Mouse (Mus musculus): ENCODE results near the gene Ftsj1. TPM values are rescaled to one million over a fixed set of nuclear protein-coding genes. Genes with fewer than 3 reads are reported as not detected.

Ftsj1 gene
- polyA plus RNA-seq, 1 experiment from 2014 or later, result 35.1 TPM

DNA sequence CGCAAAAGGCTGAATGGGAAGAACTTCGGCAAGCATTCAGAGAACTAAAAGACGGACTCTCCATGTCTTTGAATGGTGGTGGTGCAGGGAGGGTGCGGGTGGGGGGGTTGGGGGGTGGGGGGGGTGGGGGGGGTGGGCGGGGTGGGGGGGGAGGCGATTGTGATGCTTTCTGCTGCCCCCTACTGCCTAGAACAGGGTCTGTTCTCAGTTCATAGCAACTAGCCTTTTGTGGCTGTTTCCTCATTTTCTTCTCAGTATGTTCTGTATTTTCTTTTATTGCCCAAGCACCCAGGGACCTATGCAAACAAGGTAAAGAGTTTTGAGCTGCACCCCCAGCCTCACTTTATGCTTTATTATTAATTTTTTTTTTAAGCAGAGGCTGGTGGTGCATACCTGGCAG is 3.6 kb upstream of the Ftsj1 start:
- Histone ChIP-seq H3K27me3 (ENCODE audit: control insufficient read depth, insufficient read depth, low read length) (no peaks in the 10 kb centered on the region), H3K9me3 (replicated peaks; ENCODE audit: control insufficient read depth, low read length) (no peaks in the 10 kb centered on the region), H3K4me1 (ENCODE audit: control insufficient read depth, insufficient read depth, low read length) (0 out of 2 replicates have a peak, but pooled peaks cover 3% of the 10 kb centered on the region), H3K4me3 (replicated peaks; ENCODE audit: low read length) (no peak overlapping the region), H3K4me2 (ENCODE audit: low read depth, low read length) (no peak overlapping the region), H3K36me3 (ENCODE audit: control insufficient read depth, insufficient read depth, low read length) (no peaks in the 10 kb centered on the region), H3K27ac (ENCODE audit: low read length) (no peak overlapping the region), H3K9ac (ENCODE audit: low read length) (no peak overlapping the region)
- ATAC-seq (ENCODE audit: insufficient read depth, low FRiP score), result no peak
- WGBS, result 45% methylated on average over 5 of the region's 6 CpGs

DNA sequence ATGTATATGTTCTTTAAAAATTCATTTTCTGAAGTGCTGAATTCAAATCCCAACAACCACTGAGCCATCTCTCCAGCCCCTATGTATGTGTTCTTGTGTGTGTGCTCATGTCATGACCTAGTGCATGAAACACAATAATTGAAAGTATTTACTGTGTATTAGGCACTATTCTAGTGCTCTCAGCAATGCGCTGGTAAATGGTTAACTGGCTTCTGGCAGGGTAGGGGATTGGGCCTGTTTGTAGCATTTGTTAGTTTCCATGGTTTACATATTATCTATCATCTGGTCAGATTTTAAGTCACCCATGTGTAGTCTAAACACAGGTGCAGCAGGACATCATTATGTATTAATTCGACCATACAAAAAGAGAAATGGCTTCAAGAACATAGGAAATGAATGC is 1.5 kb upstream of the Ftsj1 start:
- Histone ChIP-seq H3K27me3 (ENCODE audit: control insufficient read depth, insufficient read depth, low read length) (no peaks in the 10 kb centered on the region), H3K9ac (ENCODE audit: low read length) (no peak overlapping the region), H3K27ac (ENCODE audit: low read length) (no peak overlapping the region), H3K36me3 (ENCODE audit: control insufficient read depth, insufficient read depth, low read length) (no peaks in the 10 kb centered on the region), H3K4me3 (replicated peaks; ENCODE audit: low read length) (no peak overlapping the region), H3K4me1 (ENCODE audit: control insufficient read depth, insufficient read depth, low read length) (0 out of 2 replicates have a peak, but pooled peaks cover 3% of the 10 kb centered on the region), H3K9me3 (replicated peaks; ENCODE audit: control insufficient read depth, low read length) (no peaks in the 10 kb centered on the region), H3K4me2 (ENCODE audit: low read depth, low read length) (no peak overlapping the region)
- 65% methylated on average over 2 of the region's 2 CpGs for WGBS
- no peak for ATAC-seq (ENCODE audit: insufficient read depth, low FRiP score)

GRCm38 (mm10) chrX:8251789-8252333 is 345 bp downstream of the Ftsj1 start:
- Histone ChIP-seq H3K4me3 (replicated peaks; ENCODE audit: low read length) (peak overlapping the region; percentile 65), H3K27me3 (ENCODE audit: control insufficient read depth, insufficient read depth, low read length) (no peaks in the 10 kb centered on the region), H3K4me2 (ENCODE audit: low read depth, low read length) (peak overlapping the region; percentile 62), H3K4me1 (ENCODE audit: control insufficient read depth, insufficient read depth, low read length) (0 out of 2 replicates have a peak, but pooled peaks cover 3% of the 10 kb centered on the region), H3K36me3 (ENCODE audit: control insufficient read depth, insufficient read depth, low read length) (no peaks in the 10 kb centered on the region), H3K9me3 (replicated peaks; ENCODE audit: control insufficient read depth, low read length) (no peaks in the 10 kb centered on the region), H3K9ac (ENCODE audit: low read length) (peak overlapping the region; percentile 76), H3K27ac (ENCODE audit: low read length) (no peak overlapping the region)
- ATAC-seq (ENCODE audit: insufficient read depth, low FRiP score), result peak; percentile 24; the same call in 1 of the 2 replicates
- WGBS, result 18% methylated on average over 18 of the region's 18 CpGs

GRCm38 (mm10) chrX:8248542-8249120 is 3.6 kb downstream of the Ftsj1 start:
- Histone ChIP-seq H3K9ac (ENCODE audit: low read length) (no peak overlapping the region), H3K36me3 (ENCODE audit: control insufficient read depth, insufficient read depth, low read length) (no peaks in the 10 kb centered on the region), H3K4me1 (ENCODE audit: control insufficient read depth, insufficient read depth, low read length) (0 out of 2 replicates have a peak, but pooled peaks cover 3% of the 10 kb centered on the region), H3K9me3 (replicated peaks; ENCODE audit: control insufficient read depth, low read length) (no peaks in the 10 kb centered on the region), H3K27ac (ENCODE audit: low read length) (no peak overlapping the region), H3K4me2 (ENCODE audit: low read depth, low read length) (no peak overlapping the region), H3K4me3 (replicated peaks; ENCODE audit: low read length) (no peak overlapping the region), H3K27me3 (ENCODE audit: control insufficient read depth, insufficient read depth, low read length) (no peaks in the 10 kb centered on the region)
- ATAC-seq (ENCODE audit: insufficient read depth, low FRiP score), result no peak
- 84% methylated on average over 8 of the region's 8 CpGs for WGBS

GRCm38 (mm10) chrX:8247680-8248079 is 4.5 kb downstream of the Ftsj1 start:
- 80% methylated on average over 2 of the region's 2 CpGs for WGBS
- H3K27me3 ChIP-seq (ENCODE audit: control insufficient read depth, insufficient read depth, low read length), result no peaks in the 10 kb centered on the region
- 0 out of 2 replicates have a peak, but pooled peaks cover 3% of the 10 kb centered on the region for H3K4me1 ChIP-seq (ENCODE audit: control insufficient read depth, insufficient read depth, low read length)
- H3K36me3 ChIP-seq (ENCODE audit: control insufficient read depth, insufficient read depth, low read length), result no peaks in the 10 kb centered on the region
- no peak overlapping the region for H3K9ac ChIP-seq (ENCODE audit: low read length)
- no peak overlapping the region for H3K27ac ChIP-seq (ENCODE audit: low read length)
- H3K9me3 ChIP-seq (replicated peaks; ENCODE audit: control insufficient read depth, low read length), result no peaks in the 10 kb centered on the region
- no peak overlapping the region for H3K4me3 ChIP-seq (replicated peaks; ENCODE audit: low read length)
- H3K4me2 ChIP-seq (ENCODE audit: low read depth, low read length), result no peak overlapping the region
- ATAC-seq (ENCODE audit: insufficient read depth, low FRiP score), result no peak

GRCm38 (mm10) chrX:8238804-8239395 is 13.3 kb downstream of the Ftsj1 start:
- Histone ChIP-seq H3K4me3 (replicated peaks; ENCODE audit: low read length) (no peak overlapping the region), H3K27ac (ENCODE audit: low read length) (no peak overlapping the region), H3K9ac (ENCODE audit: low read length) (no peak overlapping the region), H3K4me2 (ENCODE audit: low read depth, low read length) (no peak overlapping the region), H3K36me3 (ENCODE audit: control insufficient read depth, insufficient read depth, low read length) (no peaks in the 10 kb centered on the region), H3K4me1 (ENCODE audit: control insufficient read depth, insufficient read depth, low read length) (no peaks in the 10 kb centered on the region), H3K9me3 (replicated peaks; ENCODE audit: control insufficient read depth, low read length) (no peaks in the 10 kb centered on the region), H3K27me3 (ENCODE audit: control insufficient read depth, insufficient read depth, low read length) (no peaks in the 10 kb centered on the region)
- no peak for ATAC-seq (ENCODE audit: insufficient read depth, low FRiP score)
- 68% methylated on average over 13 of the region's 13 CpGs for WGBS

DNA sequence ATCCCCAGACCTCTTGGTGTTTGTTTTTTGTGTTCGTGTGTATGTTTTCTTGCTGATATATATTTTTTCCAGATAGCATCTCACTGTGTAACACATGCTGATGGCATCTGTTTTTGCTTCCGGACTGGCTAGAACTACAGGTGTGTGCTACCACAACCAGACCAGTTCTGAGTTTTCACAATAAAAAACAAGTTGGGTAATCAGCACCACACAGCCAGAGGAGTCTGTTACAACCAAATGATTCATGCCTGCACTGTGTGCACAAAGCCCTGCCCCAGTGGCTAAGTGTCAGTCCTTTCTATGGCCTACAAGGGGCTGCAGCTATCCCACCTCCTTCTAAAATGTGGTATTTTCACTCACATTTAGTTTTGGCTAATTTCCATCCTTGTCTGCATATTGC is 15.5 kb downstream of the Ftsj1 start:
- no peak for ATAC-seq (ENCODE audit: insufficient read depth, low FRiP score)
- H3K9me3 ChIP-seq (replicated peaks; ENCODE audit: control insufficient read depth, low read length), result no peaks in the 10 kb centered on the region

GRCm38 (mm10) chrX:8233602-8234001 is 18.6 kb downstream of the Ftsj1 start:
- Histone ChIP-seq H3K9ac (ENCODE audit: low read length) (no peak overlapping the region), H3K27me3 (ENCODE audit: control insufficient read depth, insufficient read depth, low read length) (no peaks in the 10 kb centered on the region), H3K4me2 (ENCODE audit: low read depth, low read length) (no peak overlapping the region), H3K4me3 (replicated peaks; ENCODE audit: low read length) (no peak overlapping the region), H3K36me3 (ENCODE audit: control insufficient read depth, insufficient read depth, low read length) (no peaks in the 10 kb centered on the region), H3K4me1 (ENCODE audit: control insufficient read depth, insufficient read depth, low read length) (no peaks in the 10 kb centered on the region), H3K27ac (ENCODE audit: low read length) (no peak overlapping the region), H3K9me3 (replicated peaks; ENCODE audit: control insufficient read depth, low read length) (no peaks in the 10 kb centered on the region)
- WGBS, result 86% methylated on average over 3 of the region's 3 CpGs
- ATAC-seq (ENCODE audit: insufficient read depth, low FRiP score), result no peak

More for the DNA sequence above, 15.5 kb downstream of the Ftsj1 start:
- WGBS, result 68% methylated on average over 2 of the region's 2 CpGs
- H3K27me3 ChIP-seq (ENCODE audit: control insufficient read depth, insufficient read depth, low read length), result no peaks in the 10 kb centered on the region
- H3K4me2 ChIP-seq (ENCODE audit: low read depth, low read length), result no peak overlapping the region
- no peaks in the 10 kb centered on the region for H3K4me1 ChIP-seq (ENCODE audit: control insufficient read depth, insufficient read depth, low read length)
- H3K4me3 ChIP-seq (replicated peaks; ENCODE audit: low read length), result no peak overlapping the region
- no peak overlapping the region for H3K9ac ChIP-seq (ENCODE audit: low read length)
- H3K36me3 ChIP-seq (ENCODE audit: control insufficient read depth, insufficient read depth, low read length), result no peaks in the 10 kb centered on the region
- no peak overlapping the region for H3K27ac ChIP-seq (ENCODE audit: low read length)

DNA sequence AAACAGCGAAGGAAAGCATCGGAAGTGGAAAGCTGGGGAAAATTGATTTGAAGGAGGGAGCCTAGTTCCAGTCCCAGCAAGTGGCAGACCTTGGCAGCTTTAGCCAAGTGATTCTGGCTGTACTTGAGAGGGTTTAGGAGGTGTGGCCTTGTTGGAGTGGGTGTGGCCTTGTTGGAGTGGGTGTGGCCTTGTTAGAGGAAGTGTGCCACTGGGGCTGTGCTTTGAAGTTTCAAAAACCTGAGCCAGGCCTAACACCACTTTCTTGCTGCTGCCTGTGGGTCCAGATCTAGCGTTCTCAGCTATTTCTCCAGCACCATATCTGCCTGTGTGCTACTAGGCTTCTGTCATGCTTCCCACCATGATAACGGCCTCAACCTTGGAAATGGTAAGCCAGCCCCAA is 21.9 kb downstream of the Ftsj1 start:
- 80% methylated on average over 4 of the region's 4 CpGs for WGBS

More for the DNA sequence above, 21.9 kb downstream of the Ftsj1 start:
- Histone ChIP-seq H3K4me2 (ENCODE audit: low read depth, low read length) (no peak overlapping the region), H3K27me3 (ENCODE audit: control insufficient read depth, insufficient read depth, low read length) (no peaks in the 10 kb centered on the region), H3K4me3 (replicated peaks; ENCODE audit: low read length) (no peak overlapping the region), H3K36me3 (ENCODE audit: control insufficient read depth, insufficient read depth, low read length) (no peaks in the 10 kb centered on the region), H3K9ac (ENCODE audit: low read length) (no peak overlapping the region), H3K27ac (ENCODE audit: low read length) (no peak overlapping the region), H3K9me3 (replicated peaks; ENCODE audit: control insufficient read depth, low read length) (no peaks in the 10 kb centered on the region), H3K4me1 (ENCODE audit: control insufficient read depth, insufficient read depth, low read length) (no peaks in the 10 kb centered on the region)
- no peak for ATAC-seq (ENCODE audit: insufficient read depth, low FRiP score)

Measured in stomach, embryonic 16.5 days (tissue).